Mouse (Mus musculus) midbrain, embryonic 16.5 days (tissue): ENCODE data around the gene Hus1. TPM values are rescaled to one million over a fixed set of nuclear protein-coding genes. Genes with fewer than 3 reads are reported as not detected.

Source experiments
- polyA plus RNA-seq: library from polyadenylated mRNA; unstranded; fragments of >200 nt; fragmentation: Nextera tagmentation; extraction: Ambion mirVana; gene quantifications from 2 replicates; pipeline ENCODE4 v1.2.1, GENCODE M21; 2015

The Hus1 gene
- polyA plus RNA-seq, 1 experiment from 2014 or later, result 11.1 TPM

Other genes starting within 250 kb of the Hus1 start
- 0.20 and 0.22 TPM in 2 replicates for gene Pkd1l1, start 37.9 kb downstream of the Hus1 start, polyA plus RNA-seq
- gene Gm11992, start 37.4 kb upstream of the Hus1 start, polyA plus RNA-seq, result 1.9 and 2.7 TPM in 2 replicates
- 0.15 TPM in 1 of 2 replicates, not detected in the other for gene Sun3, start 37.8 kb upstream of the Hus1 start, polyA plus RNA-seq
- 1.8 and 2.4 TPM in 2 replicates for gene Upp1, start 106.9 kb upstream of the Hus1 start, polyA plus RNA-seq
- gene Abca13, start 180.8 kb upstream of the Hus1 start, polyA plus RNA-seq, result 0.01 and 0.04 TPM in 2 replicates